Comparison of ENCODE assay signal across 10 mouse cellular contexts in genomic region chr9:44501206-44501879, GRCm38 (mm10). TPM values are rescaled to one million over a fixed set of nuclear protein-coding genes. Genes with fewer than 3 reads are reported as not detected.
A peak's percentile ranks its signal among the peaks of the same experiment; 100 is the strongest.
DNase-seq lines count a peak whose midpoint lies in the region; ATAC-seq and TF ChIP-seq lines count a peak whose summit lies in the region.
"Had no signal": no experiment of that assay in that cellular context is flagged by ENCODE, and none has a peak within 500 bp of the region (broad histone marks: within the 10 kb centered on the region; RNA-seq: fewer than 3 reads in every experiment).

No protein-coding gene starts in this region.

- H3K4me1 ChIP-seq in kidney, embryonic 14.5 days (ENCODE audit: control insufficient read depth, insufficient read depth, low read length): peaks cover 54% of the 10 kb centered on the region
- H3K4me1 ChIP-seq in heart, postnatal 0 days (ENCODE audit: control insufficient read depth, insufficient read depth): peaks cover 45% of the 10 kb centered on the region

- no peaks in the 10 kb centered on the region for H3K27me3 ChIP-seq in kidney, embryonic 14.5 days (ENCODE audit: control insufficient read depth, insufficient read depth, low read length)
- no peaks in the 10 kb centered on the region for H3K27me3 ChIP-seq in heart, postnatal 0 days (ENCODE audit: control insufficient read depth, insufficient read depth, low read length)

- no peak for TF ChIP-seq EP300 in heart, postnatal 0 days (IDR thresholded peaks at IDR 0.05; ENCODE audit: low read depth)

- 0 out of 2 replicates have a peak overlapping the region, but pooled peaks have one; percentile 20 for H3K27ac ChIP-seq in kidney, embryonic 14.5 days (ENCODE audit: low read depth, low read length)
- 0 out of 2 replicates have a peak overlapping the region, but pooled peaks have one; percentile 96 for H3K27ac ChIP-seq in heart, postnatal 0 days (ENCODE audit: low read depth)
- H3K27ac ChIP-seq: kidney, postnatal 0 days had no signal

- TF ChIP-seq CTCF in heart, postnatal 0 days (IDR thresholded peaks at IDR 0.05; ENCODE audit: low read depth): no peak

- 57% methylated on average over 10 of the region's 10 CpGs for WGBS in kidney, embryonic 14.5 days
- WGBS in heart, postnatal 0 days: 42% methylated on average over 10 of the region's 10 CpGs

- no peak overlapping the region for H3K4me2 ChIP-seq in kidney, embryonic 14.5 days (replicated peaks; ENCODE audit: low read depth, low read length)
- peak overlapping the region; percentile 11; the same call in 1 of the 2 replicates for H3K4me2 ChIP-seq in heart, postnatal 0 days (ENCODE audit: low read depth, low read length)

- no peak overlapping the region for H3K9ac ChIP-seq in kidney, embryonic 14.5 days (ENCODE audit: low read depth, low read length)
- H3K9ac ChIP-seq in heart, postnatal 0 days (replicated peaks; ENCODE audit: low read depth, low read length): no peak overlapping the region

- no peak overlapping the region for H3K4me3 ChIP-seq in kidney, embryonic 14.5 days (ENCODE audit: low read length)
- H3K4me3 ChIP-seq in heart, postnatal 0 days (ENCODE audit: low read depth, low read length): no peak overlapping the region

- DNase-seq in kidney, postnatal 4 days: no peak
- DNase-seq in 3T3-L1 (ENCODE audit: low read depth, low spot score): peak; percentile 69
- peak; percentile 65 for DNase-seq in cerebellum, adult 9-11 months
- no peak for DNase-seq in heart, postnatal 0 days (ENCODE audit: low spot score)
- DNase-seq in retina, embryonic 14.5 days (ENCODE audit: low spot score): no peak
- no peak for DNase-seq in thymus, adult 18-20 months
- no peak for DNase-seq in left cerebral cortex, postnatal 14 days (ENCODE audit: low spot score in 2 of 2)

- intact Hi-C loops in left cerebral cortex, postnatal 14 days (cut with DNase I): no loop called here

- H3K9me3 ChIP-seq in kidney, embryonic 14.5 days (ENCODE audit: control insufficient read depth, low read length): no peaks in the 10 kb centered on the region
- no peaks in the 10 kb centered on the region for H3K9me3 ChIP-seq in heart, postnatal 0 days (replicated peaks; ENCODE audit: control insufficient read depth, low read length)

- ATAC-seq in kidney, embryonic 14.5 days (ENCODE audit: low FRiP score, low TSS enrichment): no peak
- ATAC-seq in heart, postnatal 0 days (ENCODE audit: insufficient read depth, low read depth): no peak

- peaks cover 41% of the 10 kb centered on the region for H3K36me3 ChIP-seq in kidney, embryonic 14.5 days (ENCODE audit: control insufficient read depth, insufficient read depth, low read length)
- peaks cover 41% of the 10 kb centered on the region for H3K36me3 ChIP-seq in heart, postnatal 0 days (replicated peaks; ENCODE audit: control insufficient read depth, insufficient read depth, low read length)

RNA-seq across cellular contexts. Expression of gene Bcl9l, which starts 18.7 kb away (rescaled TPM):
- polyA plus RNA-seq in kidney, embryonic 14.5 days (2014; fragmentation: Nextera tagmentation; extraction: Ambion mirVana): 14.5 and 14.6 TPM in 2 replicates
- 12.4 and 33.9 TPM in 2 replicates for total RNA-seq in heart, postnatal 0 days (2014; rRNA removed; ENCODE audit: low replicate concordance)
- 4.4 and 5.2 TPM in 2 replicates for polyA plus RNA-seq in heart, postnatal 0 days (2015; fragmentation: Nextera tagmentation; extraction: Ambion mirVana)
- 10 to 100 TPM; 76.2 to 84.8 TPM for total RNA-seq in left cerebral cortex, postnatal 14 days (2021)

RNA-seq across cellular contexts. Expression of gene Upk2, which starts 46.6 kb away (rescaled TPM):
- 0.30 and 0.39 TPM in 2 replicates for polyA plus RNA-seq in kidney, embryonic 14.5 days (2014; fragmentation: Nextera tagmentation; extraction: Ambion mirVana)
- 18.0 TPM in 1 of 2 replicates, not detected in the other for total RNA-seq in heart, postnatal 0 days (2014; rRNA removed; ENCODE audit: low replicate concordance)
- polyA plus RNA-seq in heart, postnatal 0 days (2015; fragmentation: Nextera tagmentation; extraction: Ambion mirVana): not detected in 2 replicates
- not detected for total RNA-seq in left cerebral cortex, postnatal 14 days (2021)
- polyA plus RNA-seq: neural tube, embryonic 14.5 days had no signal

Comparison
In these comparisons a context has a peak if more than half of its experiments do, and no peak if none do; other contexts are left out.
1. DNase-seq: peak in 3T3-L1 (single experiment) and cerebellum, adult 9-11 months (single experiment); none in kidney, postnatal 4 days (0 of 2), heart, postnatal 0 days (single experiment), retina, embryonic 14.5 days (single experiment), thymus, adult 18-20 months (0 of 2) and left cerebral cortex, postnatal 14 days (0 of 2).